Mouse (Mus musculus) T-helper 17 cell (primary cell): ENCODE results near the gene Nr4a3.

Experiments used
- in situ Hi-C, 2 experiments: fragments of 300-600 bp; cut with MboI, MseI; formaldehyde crosslinking; loops; 1 replicate in 1 of 2; 2 replicates in 1 of 2; pipeline ENCODE4 v1.15.1; 2025; ENCODE audit warnings: high pct_unique_total_duplicates in 2 of 2

Gene Nr4a3

DNA sequence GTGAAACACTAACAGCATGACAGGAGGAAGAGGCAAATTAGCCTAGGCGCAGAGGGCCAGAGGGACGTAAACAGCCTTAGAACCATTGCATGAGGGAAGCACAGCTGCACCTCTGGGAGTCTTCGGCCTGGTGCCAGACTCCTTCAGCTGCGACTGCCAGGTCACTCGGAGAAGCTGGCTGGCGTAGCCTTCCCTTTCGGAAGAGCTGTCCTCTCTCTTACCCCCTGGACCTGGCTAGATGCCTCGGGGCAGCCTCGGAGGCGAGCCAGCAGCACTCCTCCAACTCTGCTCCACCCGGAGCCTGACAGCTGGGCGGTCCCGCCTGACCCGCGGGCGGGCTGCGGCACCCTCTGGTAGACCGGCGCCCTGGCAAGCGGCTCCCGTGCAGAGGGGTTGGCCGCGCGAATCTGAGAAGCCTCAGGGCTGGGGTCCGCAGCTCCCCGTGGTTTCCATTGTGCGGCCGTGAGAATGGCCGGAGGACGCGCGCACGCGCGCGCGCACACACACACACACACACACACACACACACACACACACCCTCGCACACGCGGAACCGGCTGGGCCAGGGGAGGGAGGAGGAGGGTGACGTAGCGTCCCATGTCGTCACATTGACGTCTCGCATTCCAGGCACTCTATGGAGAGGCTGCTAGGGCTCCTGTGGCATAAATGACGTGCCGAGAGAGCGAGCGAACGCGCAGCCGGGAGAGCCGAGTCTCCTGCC, at the start of gene Nr4a3:
Gene Nr4a3, plus strand, starts transcription at position 663 of the 721 bp plus-strand sequence.
- in situ Hi-C loops: loop anchor here in 1 of 2 experiments (10.0 kb wide), 1 partner anchor 230 kb away; the partner anchor contains the start of genes Erp44 and Invs

DNA sequence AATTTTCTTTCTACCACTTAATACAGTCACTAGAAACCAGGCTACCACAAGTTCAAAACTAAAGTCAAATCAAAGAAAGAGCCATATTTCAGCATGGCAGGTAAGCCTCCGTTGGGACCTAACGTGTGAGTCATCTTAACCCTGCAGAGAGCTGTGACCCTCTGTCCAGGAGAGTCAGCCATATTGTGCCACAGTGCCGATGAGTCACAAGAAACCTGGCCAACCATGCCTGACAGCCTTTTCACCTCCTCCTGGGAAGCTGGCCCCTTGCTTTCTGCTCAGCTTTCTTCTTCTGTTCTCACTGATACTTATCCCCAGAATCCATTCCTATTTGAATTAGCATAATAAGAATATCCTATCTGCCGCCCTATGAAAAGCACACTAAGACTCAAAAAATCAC, 42.0 kb upstream of the Nr4a3 start:
- in situ Hi-C loops: no loop called here

- in situ Hi-C loops: no loop called here
These were observed 41.5 kb upstream of the Nr4a3 start for GRCm38 (mm10) chr4:48003456-48003855.

- in situ Hi-C loops: no loop called here
These were observed 38.6 kb upstream of the Nr4a3 start for GRCm38 (mm10) chr4:48006355-48006754.

DNA sequence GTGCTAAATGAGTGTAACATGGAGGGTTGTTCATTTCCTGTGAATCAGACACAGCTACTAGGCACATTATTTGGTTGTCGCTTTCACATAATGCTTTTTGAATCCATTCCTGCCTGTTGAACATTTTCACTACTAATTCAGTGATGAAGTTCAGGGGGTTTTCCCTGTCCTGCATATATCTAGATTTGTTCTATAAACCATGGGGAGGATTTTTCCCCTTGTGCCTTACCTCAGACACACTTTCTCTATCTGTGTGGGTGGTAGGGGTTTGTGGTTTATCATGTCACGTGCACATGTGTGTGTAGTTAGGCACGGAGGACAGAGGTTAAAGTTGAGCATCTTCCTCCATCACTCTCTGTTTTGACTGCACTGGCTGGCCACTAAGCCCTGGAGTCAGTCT, 32.7 kb upstream of the Nr4a3 start:
- in situ Hi-C loops: no loop called here

DNA sequence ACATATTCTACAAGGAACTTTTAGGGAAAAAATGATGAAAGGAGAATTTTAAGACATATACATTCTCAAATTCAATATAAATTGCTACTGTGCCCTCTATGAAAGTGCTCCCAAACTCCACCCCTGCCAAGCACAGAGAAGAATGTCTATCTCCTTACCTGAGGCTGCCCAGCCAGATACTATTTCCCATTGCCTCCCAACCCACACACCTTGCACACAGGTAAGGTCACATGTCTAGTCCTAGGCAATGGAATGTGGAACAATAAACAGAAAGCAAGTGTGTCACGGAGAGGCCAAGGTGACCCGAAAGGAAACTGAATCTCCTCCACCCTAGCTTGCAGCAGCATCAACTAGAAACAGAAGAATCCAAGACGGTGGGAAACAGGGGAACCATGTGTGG, 22.0 kb upstream of the Nr4a3 start:
- in situ Hi-C loops: no loop called here

DNA sequence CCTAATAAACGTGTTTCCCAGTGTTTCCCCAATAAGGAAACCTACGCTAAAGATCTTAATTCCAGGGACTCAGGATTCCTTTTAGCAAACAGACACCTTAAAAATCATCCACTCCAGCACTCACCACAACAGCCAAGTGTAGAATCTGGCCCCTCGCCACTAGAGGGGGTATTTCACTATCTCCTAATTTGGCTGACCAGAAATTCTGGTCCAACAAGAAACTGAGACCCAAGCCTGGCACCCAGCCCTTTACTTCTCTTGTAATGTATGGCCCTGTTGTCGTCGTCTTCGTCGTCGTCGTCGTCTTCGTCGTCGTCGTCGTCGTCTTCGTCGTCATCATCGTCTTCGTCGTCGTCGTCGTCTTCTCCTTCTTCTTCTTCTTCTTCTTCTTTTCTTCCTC, 15.3 kb upstream of the Nr4a3 start:
- in situ Hi-C loops: no loop called here

GRCm38 (mm10) chr4:48034287-48034686, 10.7 kb upstream of the Nr4a3 start:
- in situ Hi-C loops: no loop called here

GRCm38 (mm10) chr4:48037646-48038045, 7.3 kb upstream of the Nr4a3 start:
- in situ Hi-C loops: no loop called here

DNA sequence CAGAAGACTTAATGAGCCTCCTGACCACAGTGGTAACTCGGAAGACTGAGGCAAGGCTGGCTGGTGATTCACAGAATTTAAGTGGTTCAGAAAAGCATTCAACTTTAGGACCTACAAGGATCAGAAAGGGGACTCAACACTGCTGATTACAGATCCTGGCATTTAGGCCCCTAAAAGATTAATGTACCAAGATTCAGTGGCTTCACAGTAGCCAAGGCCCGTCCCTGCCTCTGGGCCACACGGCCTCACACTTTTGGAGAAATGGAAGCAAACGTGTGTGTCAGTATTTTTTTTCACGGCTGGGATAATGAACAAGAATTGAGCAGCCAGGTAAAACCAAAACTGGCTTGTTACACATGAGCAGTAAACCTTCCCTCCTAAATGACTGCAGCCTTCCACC, 6.1 kb upstream of the Nr4a3 start:
- in situ Hi-C loops: no loop called here

- in situ Hi-C loops: loop anchor here in 1 of 2 experiments (10.0 kb wide), 1 partner anchor 235 kb away; the partner anchor contains the start of genes Erp44 and Invs
These were observed 5.2 kb upstream of the Nr4a3 start for GRCm38 (mm10) chr4:48039736-48040135.

DNA sequence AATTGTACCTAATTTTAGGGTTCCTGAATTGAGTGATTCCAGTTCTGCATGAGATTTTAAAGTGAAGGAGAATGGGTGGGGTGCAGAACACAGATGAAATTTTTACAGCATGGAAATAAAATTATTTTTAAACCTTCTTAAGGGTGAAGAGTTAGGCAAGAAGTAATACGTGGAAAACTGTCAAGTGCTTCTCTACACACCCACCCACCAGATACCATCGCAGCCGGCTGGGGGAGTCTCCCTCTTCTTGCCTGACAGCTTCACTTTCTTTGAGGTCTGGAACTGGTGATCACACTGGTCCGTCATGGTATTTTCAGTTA, 2.5 kb upstream of the Nr4a3 start:
- in situ Hi-C loops: loop anchor here in 1 of 2 experiments (10.0 kb wide), 1 partner anchor 232 kb away; the partner anchor contains the start of genes Erp44 and Invs

GRCm38 (mm10) chr4:48042786-48043701, 1.9 kb upstream of the Nr4a3 start:
- in situ Hi-C loops: loop anchor here in 1 of 2 experiments (10.0 kb wide), 1 partner anchor 232 kb away; the partner anchor contains the start of genes Erp44 and Invs

- in situ Hi-C loops: loop anchor here in 1 of 2 experiments (10.0 kb wide), 1 partner anchor 231 kb away; the partner anchor contains the start of genes Erp44 and Invs
These were observed 837 bp upstream of the Nr4a3 start for GRCm38 (mm10) chr4:48044141-48044490.

DNA sequence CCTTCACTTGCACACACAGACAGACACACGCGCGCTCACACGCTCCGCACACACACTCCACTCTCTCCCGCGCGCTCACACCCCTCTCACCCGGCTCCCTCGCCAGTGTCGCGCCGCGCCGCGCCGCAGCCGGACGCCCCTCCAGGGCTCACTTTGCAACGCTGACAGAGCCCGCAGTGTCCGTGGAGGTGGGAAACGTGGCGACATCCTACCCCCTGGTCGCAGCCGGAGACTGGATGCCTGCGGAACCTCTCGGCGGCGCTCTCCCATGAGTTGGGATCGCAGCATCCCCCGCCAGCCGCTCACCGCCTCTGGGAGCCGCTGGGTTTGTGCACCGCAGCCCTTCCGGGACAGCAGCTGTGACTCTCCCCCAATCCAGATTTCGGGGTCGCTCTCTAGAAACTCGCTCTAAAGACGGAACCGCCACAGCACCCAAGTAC, 348 bp downstream of the Nr4a3 start:
- in situ Hi-C loops: loop anchor here in 1 of 2 experiments (10.0 kb wide), 1 partner anchor 230 kb away; the partner anchor contains the start of genes Erp44 and Invs

DNA sequence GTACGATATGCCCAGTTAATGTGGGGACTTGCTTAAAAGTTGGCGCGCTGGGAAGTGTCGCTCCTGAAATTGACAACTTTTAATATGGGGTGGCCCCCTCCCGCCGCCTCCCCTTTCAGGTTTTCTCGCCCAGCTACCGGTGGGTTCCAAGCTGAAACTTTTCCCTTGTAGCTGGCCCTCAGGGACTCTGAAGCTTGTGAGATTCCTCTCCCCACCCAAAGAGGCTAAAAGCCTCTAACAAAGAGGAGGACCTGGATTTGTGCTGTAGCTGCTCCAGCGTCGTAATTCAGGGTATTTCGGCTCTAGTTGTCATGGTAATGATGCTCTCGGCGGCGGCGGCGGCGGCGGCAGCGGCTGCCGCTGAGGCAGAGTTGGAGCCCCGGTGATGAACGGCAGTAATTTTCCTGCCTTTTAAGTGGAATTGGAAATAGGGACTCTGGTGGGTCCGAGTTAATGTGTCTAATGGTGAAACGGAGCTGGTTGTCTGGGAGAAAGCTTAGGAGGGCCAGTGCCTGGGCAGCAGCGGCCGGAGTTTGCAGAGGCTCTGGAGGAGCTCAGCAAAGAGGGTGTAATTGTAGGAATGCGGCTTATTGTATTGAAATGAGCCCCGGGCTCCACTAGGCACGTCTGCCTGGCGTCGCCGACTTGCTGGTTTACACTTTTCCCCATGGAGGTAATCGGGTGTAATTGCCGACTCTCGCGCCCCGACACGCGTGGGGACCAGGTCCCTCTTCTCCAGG, 938 bp downstream of the Nr4a3 start:
- in situ Hi-C loops: loop anchor here in 1 of 2 experiments (10.0 kb wide), 1 partner anchor 229 kb away; the partner anchor contains the start of genes Erp44 and Invs

- in situ Hi-C loops: loop anchor here in 1 of 2 experiments (10.0 kb wide), 1 partner anchor 228 kb away; the partner anchor contains the start of genes Erp44 and Invs
These were observed 1.5 kb downstream of the Nr4a3 start for GRCm38 (mm10) chr4:48046461-48046901.

- in situ Hi-C loops: loop anchor here in 1 of 2 experiments (10.0 kb wide), 1 partner anchor 228 kb away; the partner anchor contains the start of genes Erp44 and Invs
These were observed 2.3 kb downstream of the Nr4a3 start for GRCm38 (mm10) chr4:48047136-48047765.

GRCm38 (mm10) chr4:48047766-48048371, 2.9 kb downstream of the Nr4a3 start:
- in situ Hi-C loops: loop anchor here in 1 of 2 experiments (10.0 kb wide), 1 partner anchor 227 kb away; the partner anchor contains the start of genes Erp44 and Invs
